Mouse (Mus musculus) c-Kit-positive CD71-positive TER-119-negative erythroid progenitor cells, embryonic 14.5 days (primary cell): ENCODE measurements around the gene Lrrn4cl.
A peak's percentile ranks its signal among the peaks of the same experiment; 100 is the strongest.
"Not testable (repeated sequence)": the region's sequence is repeated elsewhere in the genome, so short reads cannot be mapped to it uniquely, and the experiment has no call there.

ENCODE experiments used
- DNase-seq: peaks from one replicate; pipeline ENCODE4 v3.0.0-alpha.2; 2013; ENCODE audit warnings: low read depth

Gene Lrrn4cl

GRCm38 (mm10) chr19:8850402-8850901, at the start of gene Lrrn4cl:
Gene Lrrn4cl, plus strand, starts transcription at chr19:8850768.
- DNase-seq = no peak

DNA sequence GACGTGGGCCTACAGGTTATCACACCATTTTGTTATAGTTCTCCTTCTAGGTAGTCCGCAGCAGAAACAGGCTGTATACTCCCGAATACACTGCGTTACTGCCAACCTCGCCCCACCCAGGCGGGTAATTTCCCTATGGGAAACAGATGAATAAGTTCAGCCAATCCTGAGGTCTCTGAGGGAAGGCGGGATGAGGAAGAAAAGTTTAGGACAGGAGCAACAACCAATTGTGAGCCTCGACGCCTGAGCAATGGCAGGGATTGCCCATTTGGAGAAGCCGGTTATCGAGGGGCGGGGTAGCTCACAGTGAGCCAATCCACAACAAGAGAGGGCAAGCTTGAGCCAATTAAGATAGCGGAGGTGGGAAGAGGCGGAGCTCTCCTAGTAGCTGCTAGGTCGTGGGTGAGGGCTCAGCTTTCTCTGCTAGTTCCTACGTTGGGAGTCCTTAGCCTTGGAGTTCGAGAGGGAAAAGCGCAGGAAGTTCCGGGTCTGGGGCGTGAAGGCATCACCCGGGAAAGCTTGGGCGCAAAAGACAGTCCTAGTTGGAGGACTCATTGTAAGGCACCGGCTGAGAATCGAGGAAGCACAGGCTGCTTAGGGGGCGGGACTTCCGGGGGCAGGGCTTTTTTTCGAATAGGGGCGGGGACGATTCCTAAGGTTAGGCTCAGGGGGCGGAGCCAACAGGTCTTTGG, 48.3 kb upstream of the Lrrn4cl start, which contains the start of gene Zbtb3:
Gene Zbtb3 (plus strand): TSS at position 426 of the 692 bp plus-strand sequence.
- DNase-seq = peak; percentile 97

- DNase-seq = no peak
Measured at GRCm38 (mm10) chr19:8803204-8803780, 47.3 kb upstream of the Lrrn4cl start.

DNA sequence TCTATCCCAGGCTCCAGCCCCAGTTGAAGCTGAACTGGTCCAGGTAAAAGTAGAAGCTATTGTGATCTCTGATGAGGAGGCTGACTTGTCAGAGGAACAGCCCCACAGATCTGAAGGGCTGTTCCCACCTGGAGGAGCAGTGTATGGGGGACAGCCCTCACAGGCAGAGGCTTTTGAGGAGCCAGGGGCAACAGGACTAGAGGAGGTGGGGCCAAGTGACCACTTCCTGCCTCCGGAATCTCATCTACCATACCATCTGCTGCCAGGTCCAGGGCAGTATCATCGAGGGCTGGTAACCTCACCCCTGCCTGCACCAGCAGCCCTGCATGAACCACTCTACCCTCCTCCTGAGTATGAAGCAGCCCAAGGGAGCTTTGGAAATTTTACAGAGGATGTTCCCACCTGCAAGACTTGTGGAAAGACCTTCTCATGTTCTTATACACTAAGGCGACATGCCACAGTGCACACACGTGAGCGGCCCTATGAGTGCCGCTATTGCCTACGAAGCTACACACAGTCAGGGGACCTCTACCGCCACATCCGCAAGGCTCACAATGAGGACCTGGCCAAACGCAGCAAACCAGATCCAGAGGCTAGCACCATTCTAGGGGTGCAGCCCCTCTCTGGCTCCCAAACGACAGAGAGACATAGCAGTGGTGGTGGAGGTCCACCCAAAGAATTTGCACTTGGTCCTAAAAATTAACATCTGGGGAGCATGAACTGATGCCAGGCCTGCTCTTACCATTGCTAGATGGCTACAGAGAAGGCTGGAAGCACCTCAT, 46.5 kb upstream of the Lrrn4cl start:
- no peak for DNase-seq

DNA sequence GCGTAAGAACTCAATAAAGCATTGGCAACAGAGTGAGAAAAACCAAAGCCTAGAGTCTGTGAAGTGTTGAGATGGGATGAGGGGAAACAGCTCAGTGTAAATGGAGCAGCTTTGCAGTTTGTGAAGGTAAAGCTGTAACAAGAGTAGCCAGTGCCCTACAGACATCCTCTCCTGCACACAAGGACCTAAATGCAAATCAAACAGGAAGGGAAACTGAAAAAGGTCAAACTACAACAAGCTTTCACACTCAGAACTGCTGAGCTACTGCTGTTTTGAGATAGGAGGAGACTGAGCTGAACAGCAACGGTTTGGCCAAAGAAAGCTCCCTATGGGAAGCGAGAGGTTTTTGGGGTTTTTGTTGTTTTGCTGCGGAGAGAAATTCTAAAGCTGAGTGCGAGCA, 43.8 kb upstream of the Lrrn4cl start:
- DNase-seq = no peak

DNA sequence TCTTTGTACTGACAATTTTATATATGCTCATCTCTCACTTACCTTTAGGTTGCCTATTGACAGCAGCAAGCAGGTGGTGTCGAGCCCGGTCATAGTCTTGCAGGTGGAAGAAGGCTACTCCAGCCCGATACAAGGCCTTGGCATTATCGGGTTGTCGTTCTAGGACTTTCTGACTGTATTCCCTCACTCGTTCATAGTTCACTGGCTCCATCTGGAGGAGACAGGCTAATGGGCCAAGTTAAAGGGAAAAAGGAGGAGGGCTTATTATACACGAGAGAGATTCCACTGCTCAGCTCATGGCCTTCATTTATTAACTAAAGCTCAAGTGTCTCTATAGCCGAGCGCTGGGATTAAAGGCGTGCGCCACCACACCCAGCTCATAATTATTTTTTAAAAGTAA, 34.8 kb upstream of the Lrrn4cl start:
- DNase-seq = no peak

DNA sequence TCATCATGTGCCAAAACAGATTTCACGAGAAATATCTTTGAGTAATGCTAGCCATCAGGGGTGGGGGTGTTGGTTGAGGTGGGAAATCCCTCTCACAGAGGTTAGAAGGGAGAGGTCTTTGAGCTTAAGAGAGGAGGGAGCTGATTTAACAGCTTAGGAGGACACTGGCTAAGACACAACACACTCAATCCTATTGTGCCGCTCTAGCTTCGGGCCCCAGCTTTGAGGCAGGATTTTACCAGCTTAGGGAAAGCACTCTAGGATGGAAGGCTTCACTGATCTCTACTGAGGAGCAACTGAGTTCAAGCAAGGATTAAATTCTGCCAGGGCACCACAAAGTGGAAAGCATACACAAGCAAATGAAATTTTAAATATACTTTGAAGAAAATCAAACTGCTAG, 33.6 kb upstream of the Lrrn4cl start:
- DNase-seq = no peak

DNA sequence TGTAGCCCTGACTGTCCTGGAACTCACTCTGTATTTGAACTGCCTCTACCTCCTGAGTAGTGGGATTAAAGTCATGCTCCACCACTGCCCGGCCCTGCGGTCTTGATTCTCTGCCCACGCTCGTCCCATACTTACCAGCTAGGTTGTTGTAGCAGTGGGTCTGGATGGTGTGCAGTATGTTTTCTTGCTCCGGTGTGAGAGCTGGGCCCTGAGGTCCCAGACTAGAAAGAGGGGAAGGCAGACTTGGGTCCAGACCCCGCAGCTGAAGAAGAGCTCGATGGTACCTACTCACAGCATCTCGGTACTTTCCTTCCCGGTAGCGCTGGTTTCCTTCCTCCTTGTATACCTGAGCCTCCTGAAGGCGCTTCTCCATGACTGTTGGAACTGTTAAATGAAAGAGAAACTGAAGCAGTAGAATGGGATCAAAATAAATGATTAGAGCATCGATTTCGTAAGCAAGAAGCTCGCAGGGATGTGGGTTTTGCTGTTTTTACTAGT, 32.2 kb upstream of the Lrrn4cl start:
- no peak for DNase-seq

GRCm38 (mm10) chr19:8818801-8819595, 31.6 kb upstream of the Lrrn4cl start, which contains the start of gene Ttc9c:
Gene Ttc9c, minus strand, starts transcription at chr19:8819333.
- peak; percentile 97 for DNase-seq

GRCm38 (mm10) chr19:8819596-8820423, 30.8 kb upstream of the Lrrn4cl start, which contains the start of gene Hnrnpul2:
Gene Hnrnpul2, plus strand, starts transcription at chr19:8820010.
- DNase-seq = peak; percentile 96

- DNase-seq = no peak
Measured at GRCm38 (mm10) chr19:8820424-8820956, 30.1 kb upstream of the Lrrn4cl start.

GRCm38 (mm10) chr19:8821146-8821545, 29.4 kb upstream of the Lrrn4cl start:
- no peak for DNase-seq

DNA sequence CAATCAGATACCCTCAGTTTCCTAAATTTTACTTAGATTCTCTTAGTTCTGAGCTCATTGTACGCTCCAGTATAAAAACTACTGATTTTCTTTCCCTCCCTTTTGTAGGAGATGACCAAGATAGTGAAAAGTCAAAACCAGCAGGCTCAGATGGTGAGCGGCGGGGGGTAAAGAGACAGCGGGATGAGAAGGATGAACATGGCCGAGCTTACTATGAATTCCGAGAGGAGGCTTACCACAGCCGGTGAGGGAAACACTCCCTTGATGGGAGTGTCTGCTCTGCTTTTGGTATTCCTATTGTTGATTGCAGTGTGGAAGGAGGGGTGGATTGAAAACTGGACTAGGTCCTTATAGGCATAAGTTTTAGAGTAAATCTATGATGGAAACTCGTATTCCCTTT, 27.9 kb upstream of the Lrrn4cl start:
- no peak for DNase-seq

DNA sequence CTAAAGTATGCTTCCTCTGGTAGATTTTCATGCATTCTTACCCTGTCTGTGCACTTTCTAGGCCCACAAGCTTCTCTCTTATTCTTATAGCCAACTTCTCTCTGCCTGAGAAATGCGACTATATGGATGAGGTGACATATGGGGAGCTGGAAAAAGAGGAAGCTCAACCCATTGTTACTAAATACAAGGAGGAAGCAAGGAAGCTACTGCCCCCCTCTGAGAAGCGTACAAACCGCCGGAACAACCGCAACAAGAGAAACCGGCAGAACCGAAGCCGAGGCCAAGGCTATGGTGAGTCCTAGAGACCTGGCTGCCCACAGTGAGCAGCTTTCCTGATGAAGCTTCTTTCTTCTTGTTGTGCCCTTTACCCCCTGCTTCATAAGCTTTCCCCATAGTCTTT, 20.9 kb upstream of the Lrrn4cl start, which contains the start of gene AC129217.1:
Gene AC129217.1 (plus strand): TSS at position 114 of the 400 bp plus-strand sequence.
- DNase-seq = no peak

DNA sequence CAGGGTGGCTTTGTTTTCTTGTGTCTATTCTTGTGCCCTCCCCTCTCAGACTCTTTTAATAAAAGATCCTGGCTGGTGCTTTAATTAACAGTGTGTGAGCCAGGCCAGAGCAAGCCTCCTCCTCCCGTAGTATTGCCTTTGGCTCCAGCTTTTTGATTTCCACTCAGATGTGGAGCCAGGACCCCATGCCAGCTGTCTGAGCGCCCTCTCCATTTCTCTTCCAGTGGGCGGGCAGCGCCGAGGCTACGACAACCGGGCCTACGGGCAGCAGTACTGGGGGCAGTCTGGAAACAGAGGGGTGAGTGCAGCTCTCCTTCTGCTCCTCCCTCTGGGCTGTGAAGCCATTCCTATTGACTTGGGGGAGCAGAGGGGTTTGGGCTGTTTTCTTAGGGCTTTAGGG, 19.9 kb upstream of the Lrrn4cl start:
- DNase-seq = no peak

DNA sequence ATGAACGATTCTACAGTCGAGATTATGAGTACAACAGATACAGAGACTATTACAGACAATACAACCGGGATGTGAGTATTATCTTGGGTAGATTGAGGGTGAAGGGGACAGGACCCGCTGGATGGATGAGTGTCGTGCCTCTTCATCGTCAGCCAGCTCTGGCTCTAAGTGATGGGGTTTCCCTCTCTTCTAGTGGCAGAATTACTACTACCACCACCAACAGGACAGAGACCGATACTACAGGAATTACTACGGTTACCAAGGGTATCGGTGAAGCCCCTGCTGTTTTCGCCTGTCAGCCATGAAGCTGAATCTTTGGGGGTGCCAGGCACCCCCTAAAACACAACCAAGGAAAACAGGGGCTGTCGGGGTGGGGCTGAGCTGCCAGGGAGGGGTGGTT, 19.3 kb upstream of the Lrrn4cl start:
- DNase-seq = no peak

- DNase-seq = no peak
Measured at GRCm38 (mm10) chr19:8832971-8833370, 17.6 kb upstream of the Lrrn4cl start.

GRCm38 (mm10) chr19:8836327-8836726, 14.2 kb upstream of the Lrrn4cl start:
- not testable (repeated sequence) for DNase-seq

GRCm38 (mm10) chr19:8837251-8837791, 13.2 kb upstream of the Lrrn4cl start, which contains the start of gene Bscl2:
Gene Bscl2, plus strand, starts transcription at chr19:8837467.
- peak; percentile 71 for DNase-seq
